Mouse (Mus musculus) liver, postnatal 0 days (tissue): ENCODE measurements around the gene Copz1.
A peak's percentile ranks its signal among the peaks of the same experiment; 100 is the strongest.

Experiments used
- CTCF ChIP-seq: sonication (generic); IDR thresholded peaks from 2 replicates; pipeline ENCODE4 v1.5.1; 2016; ENCODE audit warnings: antibody characterized with exemption, low read depth
- EP300 ChIP-seq: IDR thresholded peaks from 2 replicates; pipeline ENCODE4 v1.6.1; 2016; ENCODE audit warnings: antibody characterized with exemption, low read depth, mild to moderate bottlenecking

GRCm38 (mm10) chr15:103224161-103224560 is 48.4 kb upstream of the Copz1 start:
- TF ChIP-seq CTCF (peak; percentile 35), EP300 (no peak)
